Mouse (Mus musculus) cerebellum, postnatal 4 days (tissue): Measurements from ENCODE around the gene Gm28845.
"Not testable (repeated sequence)": the region's sequence is repeated elsewhere in the genome, so short reads cannot be mapped to it uniquely, and the experiment has no call there.

ENCODE experiments used
- DNase-seq, 2 experiments: peaks; one replicate each; pipeline ENCODE4 v3.0.0; 2022; ENCODE audit warnings: low spot score in 2 of 2, mixed read lengths in 1 of 2

Gene Gm28845

GRCm38 (mm10) chr1:65107654-65108279 lies 11.6 kb downstream of the Gm28845 start:
- DNase-seq: no peak

GRCm38 (mm10) chr1:65103273-65103672 lies 16.1 kb downstream of the Gm28845 start, which contains the start of gene Cryga:
TSS of gene Cryga (minus strand) at chr1:65103373.
- no peak for DNase-seq

- DNase-seq: no peak
Observed at GRCm38 (mm10) chr1:65096953-65097352, 22.4 kb downstream of the Gm28845 start.

- DNase-seq: no peak
Observed at GRCm38 (mm10) chr1:65091566-65091965, 27.8 kb downstream of the Gm28845 start.

- DNase-seq: no peak
Observed at GRCm38 (mm10) chr1:65090370-65090769, 29.0 kb downstream of the Gm28845 start.

GRCm38 (mm10) chr1:65088567-65089356 lies 30.6 kb downstream of the Gm28845 start:
- no peak for DNase-seq

GRCm38 (mm10) chr1:65082188-65082587 lies 37.2 kb downstream of the Gm28845 start, which contains the start of gene Crygb:
TSS of gene Crygb (minus strand) at chr1:65082288.
- DNase-seq: no peak

GRCm38 (mm10) chr1:65075607-65076006 lies 43.8 kb downstream of the Gm28845 start:
- DNase-seq: no peak

- DNase-seq: no peak
Observed at GRCm38 (mm10) chr1:65073589-65073988, 45.8 kb downstream of the Gm28845 start, which contains the start of gene Crygc. TSS of gene Crygc (minus strand) at chr1:65073689.

- DNase-seq: no peak
Observed at GRCm38 (mm10) chr1:65067842-65068241, 51.5 kb downstream of the Gm28845 start.

- DNase-seq: no peak
Observed at GRCm38 (mm10) chr1:65064201-65064600, 55.2 kb downstream of the Gm28845 start.

- DNase-seq: no peak
Observed at GRCm38 (mm10) chr1:65063352-65063751, 56.0 kb downstream of the Gm28845 start, which contains the start of gene Crygd. TSS of gene Crygd (minus strand) at chr1:65063452.

- DNase-seq: no peak
Observed at GRCm38 (mm10) chr1:65052140-65052539, 67.2 kb downstream of the Gm28845 start.

- no peak for DNase-seq
Observed at GRCm38 (mm10) chr1:65051696-65052095, 67.7 kb downstream of the Gm28845 start.

GRCm38 (mm10) chr1:65050952-65051351 lies 68.4 kb downstream of the Gm28845 start, which contains the start of gene Cryge:
TSS of gene Cryge (minus strand) at chr1:65051149.
- not testable (repeated sequence) for DNase-seq
